Mouse (Mus musculus) heart, embryonic 16.5 days (tissue): ENCODE results near the gene Spata16. TPM values are rescaled to one million over a fixed set of nuclear protein-coding genes. Genes with fewer than 3 reads are reported as not detected.

Experiments
- ATAC-seq: fragments of 200-750 bp; cut with Nextera tagmentation; replicated peaks from 2 replicates; pipeline ENCODE4 v1.8.0; 2017; ENCODE audit warnings: moderate number of reproducible peaks; ENCODE audit not compliant: insufficient read depth, low FRiP score; ENCODE audit errors: extremely low read depth
- H3K27ac ChIP-seq: fragments of 300-500 bp; sonication (generic); 2 replicates; pipeline ENCODE4 v1.5.1; 2014; ENCODE audit warnings: mild to moderate bottlenecking, low read length, control low read depth, moderate library complexity
- H3K27me3 ChIP-seq: fragments of 300-500 bp; sonication (generic); 2 replicates; pipeline ENCODE4 v1.6.1; 2014; ENCODE audit warnings: low read length, mixed read lengths; ENCODE audit not compliant: control insufficient read depth, insufficient read depth
- H3K36me3 ChIP-seq: fragments of 300-500 bp; sonication (generic); 2 replicates; pipeline ENCODE4 v1.6.1; 2014; ENCODE audit not compliant: control insufficient read depth, insufficient read depth
- H3K4me1 ChIP-seq: fragments of 300-500 bp; sonication (generic); 2 replicates; pipeline ENCODE4 v1.6.1; 2014; ENCODE audit warnings: low read length, mixed read lengths; ENCODE audit not compliant: control insufficient read depth, insufficient read depth
- H3K4me2 ChIP-seq: fragments of 300-500 bp; sonication (generic); 2 replicates; pipeline ENCODE4 v1.6.1; 2014; ENCODE audit warnings: low read depth, mild to moderate bottlenecking, control low read depth, low read length
- H3K4me3 ChIP-seq: fragments of 300-500 bp; sonication (generic); 2 replicates; pipeline ENCODE4 v1.5.1; 2014; ENCODE audit warnings: mild to moderate bottlenecking, control low read depth, low read length
- H3K9ac ChIP-seq: fragments of 300-500 bp; sonication (generic); 2 replicates; pipeline ENCODE4 v1.6.1; 2014; ENCODE audit warnings: low read length, control low read depth
- H3K9me3 ChIP-seq: fragments of 300-500 bp; sonication (generic); replicated peaks from 2 replicates; pipeline ENCODE4 v1.6.1; 2016; ENCODE audit warnings: low read length; ENCODE audit not compliant: control insufficient read depth
- WGBS: fragments of 180-500 bp; shearing (Covaris S2); extraction: QIAGEN DNeasy Blood & Tissue Kit; methylation state at CpG from one replicate; pipeline ENCODE4 v1.1.7; 2014; 5-methylcytosine and 5-hydroxymethylcytosine counted together
- microRNA-seq: library from miRNA; unstranded; fragments of <30 nt; microRNA quantifications from one replicate; pipeline ENCODE4, GENCODE M21; 2017
- polyA plus RNA-seq: library from polyadenylated mRNA; unstranded; fragments of >200 nt; fragmentation: Nextera tagmentation; extraction: Ambion mirVana; gene quantifications from 2 replicates; pipeline ENCODE4 v1.2.1, GENCODE M21; 2015

The Spata16 gene
- polyA plus RNA-seq, 1 experiment from 2014 or later = not detected

DNA sequence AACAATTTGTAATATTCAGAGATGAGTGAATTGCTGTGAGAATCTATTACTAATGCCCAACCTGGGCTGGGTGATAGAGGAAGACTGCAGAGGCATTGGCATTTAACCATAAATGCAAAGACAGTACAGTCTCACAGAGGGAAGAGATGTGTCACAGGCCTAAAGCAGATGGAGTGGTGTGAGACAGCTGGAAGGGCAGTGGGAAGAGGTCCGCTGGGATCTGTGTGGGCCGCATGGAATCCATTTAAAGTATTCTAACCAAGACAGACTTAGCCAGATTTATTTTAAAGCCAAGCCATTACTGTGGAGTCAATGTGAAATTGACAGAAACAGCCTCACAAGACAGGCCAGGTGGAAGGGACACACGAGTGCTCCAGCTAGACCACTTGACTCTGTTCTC, 343.0 kb downstream of the Spata16 start:
- no peaks in the 10 kb centered on the region for H3K36me3 ChIP-seq
- no peaks in the 10 kb centered on the region for H3K9me3 ChIP-seq
- no peak for ATAC-seq
- no peak overlapping the region for H3K4me2 ChIP-seq
- WGBS = 79% methylated on average over 3 of the region's 3 CpGs
- no peaks in the 10 kb centered on the region for H3K27me3 ChIP-seq
- no peaks in the 10 kb centered on the region for H3K4me1 ChIP-seq
- no peak overlapping the region for H3K9ac ChIP-seq
- no peak overlapping the region for H3K4me3 ChIP-seq
- no peak overlapping the region for H3K27ac ChIP-seq

- Histone ChIP-seq H3K36me3 (no peaks in the 10 kb centered on the region), H3K4me3 (no peak overlapping the region), H3K27ac (no peak overlapping the region), H3K27me3 (no peaks in the 10 kb centered on the region), H3K4me2 (no peak overlapping the region), H3K4me1 (no peaks in the 10 kb centered on the region), H3K9ac (no peak overlapping the region), H3K9me3 (no peaks in the 10 kb centered on the region)
- 78% methylated on average over 6 of the region's 6 CpGs for WGBS
- no peak for ATAC-seq
Observed at GRCm38 (mm10) chr3:26981979-26982623, 344.7 kb downstream of the Spata16 start.

DNA sequence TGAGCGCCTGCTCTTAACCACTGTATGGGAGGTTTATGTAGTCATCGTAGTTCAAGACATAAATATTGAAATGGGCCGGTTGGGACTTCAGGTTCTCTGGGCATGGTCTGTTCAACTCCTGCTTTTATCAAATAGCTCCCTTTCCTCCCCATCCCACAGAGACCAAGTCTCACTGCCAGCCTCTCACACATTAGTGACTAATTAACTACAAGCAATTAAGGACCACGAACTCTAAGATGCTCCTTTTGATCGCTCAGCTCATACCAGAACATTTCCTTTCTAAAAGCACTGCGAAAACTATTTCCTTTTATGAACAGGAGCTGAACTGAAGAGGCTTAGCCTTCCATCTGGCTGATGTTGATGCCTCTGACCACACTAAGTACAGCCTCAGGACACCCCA, 346.3 kb downstream of the Spata16 start:
- no peak overlapping the region for H3K4me3 ChIP-seq

DNA sequence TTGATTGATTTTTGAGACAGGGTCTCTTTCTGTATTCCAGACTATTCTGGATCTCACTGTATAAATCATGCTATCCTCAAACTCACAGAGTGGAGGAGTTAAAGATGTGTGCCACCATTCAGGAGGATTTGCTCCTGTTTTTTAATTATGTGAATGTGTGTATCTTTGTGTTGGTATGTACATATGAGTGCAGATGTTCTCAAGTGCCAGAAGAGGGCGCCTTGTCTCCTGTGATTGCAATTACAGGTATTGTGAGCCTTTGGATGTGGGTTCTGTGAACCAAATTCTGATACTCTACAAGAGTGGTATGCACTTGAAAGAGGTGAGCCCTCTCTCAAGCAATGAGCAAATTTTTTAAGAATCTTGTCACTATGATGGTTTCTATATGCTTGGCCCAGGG, 369.4 kb downstream of the Spata16 start:
- peaks cover 6% of the 10 kb centered on the region; the same call in 1 of the 2 replicates for H3K9me3 ChIP-seq
- no peak overlapping the region for H3K9ac ChIP-seq
- no peak for ATAC-seq
- H3K27me3 ChIP-seq = no peaks in the 10 kb centered on the region
- no peaks in the 10 kb centered on the region for H3K4me1 ChIP-seq
- H3K4me3 ChIP-seq = no peak overlapping the region
- H3K27ac ChIP-seq = no peak overlapping the region
- H3K4me2 ChIP-seq = no peak overlapping the region
- no peaks in the 10 kb centered on the region for H3K36me3 ChIP-seq
- WGBS = 38% methylated on average over 1 of the region's 1 CpGs

More for the DNA sequence above, 346.3 kb downstream of the Spata16 start:
- 88% methylated on average over 6 of the region's 6 CpGs for WGBS
- no peak overlapping the region for H3K9ac ChIP-seq
- ATAC-seq = no peak
- H3K4me2 ChIP-seq = no peak overlapping the region
- H3K36me3 ChIP-seq = no peaks in the 10 kb centered on the region
- no peaks in the 10 kb centered on the region for H3K4me1 ChIP-seq
- no peak overlapping the region for H3K27ac ChIP-seq
- H3K9me3 ChIP-seq = no peaks in the 10 kb centered on the region
- no peaks in the 10 kb centered on the region for H3K27me3 ChIP-seq

DNA sequence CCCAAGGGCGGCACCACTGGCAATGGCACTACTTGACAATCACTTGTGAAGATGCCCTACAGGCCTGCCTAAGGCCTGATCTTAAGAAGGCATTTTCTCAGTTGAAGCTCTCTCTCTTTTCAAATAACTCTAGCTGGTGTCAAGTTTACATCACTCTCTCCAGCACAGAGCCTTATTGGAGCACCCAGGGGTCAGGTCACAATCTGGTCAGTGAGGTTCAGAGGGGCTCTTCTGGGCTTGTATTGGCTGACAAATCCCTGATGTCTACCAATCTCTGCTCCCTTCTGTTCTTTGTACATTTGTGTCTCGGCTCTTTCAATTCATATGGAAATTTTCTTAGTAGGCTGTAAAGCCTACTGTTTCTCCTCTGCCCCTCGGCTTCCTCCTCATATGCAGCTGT, 390.5 kb downstream of the Spata16 start:
- Histone ChIP-seq H3K27me3 (no peaks in the 10 kb centered on the region), H3K4me2 (no peak overlapping the region), H3K4me1 (no peaks in the 10 kb centered on the region), H3K9me3 (peaks cover 9% of the 10 kb centered on the region; the same call in 1 of the 2 replicates), H3K27ac (no peak overlapping the region), H3K4me3 (no peak overlapping the region), H3K36me3 (no peaks in the 10 kb centered on the region), H3K9ac (no peak overlapping the region)
- WGBS = 70% methylated on average over 3 of the region's 3 CpGs
- no peak for ATAC-seq

DNA sequence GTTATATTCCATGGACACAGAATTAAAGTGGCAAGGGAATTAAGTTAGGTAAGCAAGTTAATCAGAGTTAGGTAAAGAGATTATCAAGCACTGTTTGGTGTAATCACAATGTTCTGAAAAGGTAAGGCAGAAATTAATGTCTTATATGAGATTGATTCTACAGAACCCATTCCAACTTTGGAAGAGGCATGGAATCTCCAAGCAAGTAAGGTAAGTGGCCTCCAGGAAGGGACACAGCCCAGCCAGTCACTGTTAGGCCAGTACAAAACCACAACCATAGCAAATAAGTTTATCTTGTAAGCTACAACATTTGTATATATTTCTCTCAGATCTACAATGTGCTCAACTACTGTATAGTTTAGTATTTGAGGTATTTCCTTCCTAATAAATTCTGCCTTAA, 391.1 kb downstream of the Spata16 start:
- ATAC-seq = no peak
- H3K4me1 ChIP-seq = no peaks in the 10 kb centered on the region
- no peak overlapping the region for H3K9ac ChIP-seq
- H3K4me2 ChIP-seq = no peak overlapping the region
- no peak overlapping the region for H3K4me3 ChIP-seq
- peaks cover 9% of the 10 kb centered on the region; the same call in 1 of the 2 replicates for H3K9me3 ChIP-seq
- no peaks in the 10 kb centered on the region for H3K36me3 ChIP-seq
- H3K27me3 ChIP-seq = no peaks in the 10 kb centered on the region
- no peak overlapping the region for H3K27ac ChIP-seq

- Histone ChIP-seq H3K4me3 (no peak overlapping the region), H3K4me1 (no peaks in the 10 kb centered on the region), H3K27me3 (no peaks in the 10 kb centered on the region), H3K9ac (no peak overlapping the region), H3K4me2 (no peak overlapping the region), H3K27ac (no peak overlapping the region), H3K36me3 (no peaks in the 10 kb centered on the region), H3K9me3 (peaks cover 6% of the 10 kb centered on the region; the same call in 1 of the 2 replicates)
- WGBS = 81% methylated on average over 8 of the region's 8 CpGs
- ATAC-seq = no peak
Observed at GRCm38 (mm10) chr3:27030067-27030857, 392.8 kb downstream of the Spata16 start.

Small RNAs within 50 kb of the gene (microRNA-seq; reads per million reads assigned to microRNA genes)
- gene Gm25773 = not detected
- gene Gm44464 = not detected
